Mouse (Mus musculus): ENCODE measurements at regions not wholly inside any gene's neighbourhood (a gene's known extent, or its start where the extent isn't known, plus 50 kb on each side); places are given as distances from the start of the nearest gene placed in this dataset.

GRCm38 (mm10) chr1:76737663-76738062 lies 777.2 kb downstream of the Epha4 start:
- TF ChIP-seq CTCF (IDR thresholded peaks at IDR 0.05; ENCODE audit: extremely low read depth, insufficient read depth, insufficient read length, insufficient replicate concordance) (no peak), POLR2A (IDR thresholded peaks at IDR 0.05; ENCODE audit: low read depth, low read length) (no peak)

Data from spleen, adult 2 months (tissue).